Mouse (Mus musculus) heart, adult 2 months (tissue): ENCODE results near the gene Pigs.

Experiments used
- CTCF ChIP-seq: fragments of 200-600 bp; IDR thresholded peaks from 2 replicates; pipeline ENCODE4 v1.8.1; 2022; ENCODE audit warnings: antibody characterized with exemption, mild to moderate bottlenecking, moderate library complexity
- EP300 ChIP-seq: fragments of 200-500 bp; IDR thresholded peaks from 2 replicates; pipeline ENCODE4 v1.6.1; 2011; ENCODE audit warnings: low read depth, low read length, control low read depth; ENCODE audit not compliant: insufficient read depth
- POLR2A ChIP-seq: fragments of 200-500 bp; IDR thresholded peaks from 2 replicates; pipeline ENCODE4 v1.6.1; 2011; ENCODE audit warnings: mild to moderate bottlenecking, low read depth, low read length, control low read depth; ENCODE audit not compliant: insufficient read depth

DNA sequence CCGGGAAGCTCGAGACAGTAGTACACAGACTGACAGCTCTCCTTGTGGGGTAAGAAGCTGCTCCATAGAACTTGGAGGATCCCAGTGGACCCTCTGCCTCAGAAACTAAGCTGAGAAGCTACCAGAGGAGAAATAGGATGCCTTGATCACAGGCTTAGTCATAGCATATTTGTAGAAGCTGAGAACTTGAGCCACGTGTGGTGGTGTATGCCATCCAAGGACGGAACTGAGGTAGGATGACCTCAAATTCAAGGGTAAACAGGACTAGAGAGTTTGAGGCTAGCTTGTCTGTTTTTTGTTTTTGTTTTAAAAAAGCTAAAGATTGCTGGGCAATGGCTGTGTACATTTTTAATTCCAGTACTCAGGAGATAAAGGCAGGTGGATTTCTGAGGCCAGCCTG, 22.9 kb upstream of the Pigs start:
- TF ChIP-seq POLR2A, result no peak
- TF ChIP-seq EP300, result no peak
- no peak for TF ChIP-seq CTCF
